In the genomic region with DNA sequence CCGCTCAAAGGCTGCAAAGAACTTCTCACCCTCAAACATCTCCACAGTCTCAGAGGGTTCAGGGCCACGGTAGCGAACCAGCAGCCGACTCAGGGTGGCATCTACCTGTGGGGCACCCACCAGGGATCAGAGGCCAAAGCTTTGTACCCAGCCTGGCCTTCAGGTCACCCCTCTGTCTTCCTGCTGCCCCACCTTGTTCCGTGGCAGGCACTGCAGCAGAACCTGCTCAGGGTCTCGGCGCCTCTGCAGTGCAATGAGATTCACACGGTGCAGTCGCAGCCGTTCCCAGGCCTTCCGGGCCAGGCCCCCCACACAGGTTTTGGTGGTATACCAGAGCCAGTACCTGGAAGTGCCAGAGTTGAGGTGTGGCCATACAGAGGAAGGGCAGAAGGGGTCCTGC, we compare ENCODE assay signal across 18 mouse cellular contexts. TPM values are rescaled to one million over a fixed set of nuclear protein-coding genes. Genes with fewer than 3 reads are reported as not detected.
"Had no signal": no experiment of that assay in that cellular context is flagged by ENCODE, and none has a peak within 500 bp of the region (broad histone marks: within the 10 kb centered on the region; RNA-seq: fewer than 3 reads in every experiment).

No protein-coding gene starts in this region.

- H3K36me3 ChIP-seq: neural tube, embryonic 15.5 days had no signal

- H3K9me3 ChIP-seq: limb, embryonic 12.5 days; liver, embryonic 13.5 days; lung, embryonic 15.5 days; midbrain, embryonic 13.5 days; neural tube, embryonic 15.5 days had no signal

- H3K27me3 ChIP-seq: limb, embryonic 12.5 days; liver, embryonic 13.5 days; lung, embryonic 15.5 days; midbrain, embryonic 13.5 days; neural tube, embryonic 15.5 days had no signal

- ATAC-seq: midbrain, embryonic 13.5 days had no signal

- H3K4me2 ChIP-seq: limb, embryonic 12.5 days; liver, embryonic 13.5 days; lung, embryonic 15.5 days; midbrain, embryonic 13.5 days; neural tube, embryonic 15.5 days had no signal

- DNase-seq: kidney, postnatal 36 days; liver; liver, embryonic 13.5 days; liver, postnatal 0 days; lung, postnatal 14 days; right cerebral cortex, adult 18-20 months; right cerebral cortex, postnatal 4 days; spleen, adult 18-20 months; thymus, adult 18-20 months; thymus, postnatal 25 days had no signal

- H3K4me3 ChIP-seq: layer of hippocampus, adult 2 months; limb, embryonic 12.5 days; liver, embryonic 13.5 days; lung, embryonic 15.5 days; midbrain, embryonic 13.5 days; myocyte; neural tube, embryonic 15.5 days had no signal

- H3K9ac ChIP-seq: liver, embryonic 13.5 days; liver, postnatal 0 days; lung, embryonic 15.5 days; midbrain, embryonic 13.5 days; neural tube, embryonic 15.5 days had no signal

- H3K27ac ChIP-seq: kidney, postnatal 0 days; layer of hippocampus, adult 2 months; limb, embryonic 12.5 days; liver, embryonic 13.5 days; lung, embryonic 15.5 days; macrophage; midbrain, embryonic 13.5 days; neural tube, embryonic 15.5 days had no signal

RNA-seq across cellular contexts. Expression of a gene that starts 10.5 kb away (rescaled TPM):
- polyA plus RNA-seq: liver, postnatal 0 days; macrophage had no signal
